Mouse (Mus musculus) left cerebral cortex, adult 18-20 months (tissue): ENCODE results near the gene Atrx. TPM values are rescaled to one million over a fixed set of nuclear protein-coding genes. Genes with fewer than 3 reads are reported as not detected.
A peak's percentile ranks its signal among the peaks of the same experiment; 100 is the strongest.
"Not testable (repeated sequence)": the region's sequence is repeated elsewhere in the genome, so short reads cannot be mapped to it uniquely, and the experiment has no call there.

Experiments used
- DNase-seq, 2 experiments: peaks; one replicate each; pipeline ENCODE4 v3.0.0; 2021 to 2022; ENCODE audit warnings: low spot score in 2 of 2, mixed read lengths in 1 of 2
- long read RNA-seq, 2 experiments: library from polyadenylated mRNA; stranded (forward); transcript quantifications; one replicate each; pipeline ENCODE4 v2.0.0; 2021
- total RNA-seq, 2 experiments: library from RNA; stranded (reverse); gene quantifications; 2 replicates each; pipeline ENCODE4 v1.2.3; 2021

Gene Atrx
- 100 to 1,000 TPM; 146 to 151 TPM for total RNA-seq
- long read RNA-seq, experiment 1, partial matches to known transcripts = 4 of 15 reads
- long read RNA-seq, experiment 1, other reads (novel, unspliced or antisense) = 11 of 15 reads
- long read RNA-seq, experiment 2, partial matches to known transcripts = 5 of 15 reads
- long read RNA-seq, experiment 2, other reads (novel, unspliced or antisense) = 10 of 15 reads

GRCm38 (mm10) chrX:105928861-105929477 is at the start of gene Atrx:
Atrx (minus strand) TSS chrX:105929403.
- peak; percentile 60 to 66 for DNase-seq

DNA sequence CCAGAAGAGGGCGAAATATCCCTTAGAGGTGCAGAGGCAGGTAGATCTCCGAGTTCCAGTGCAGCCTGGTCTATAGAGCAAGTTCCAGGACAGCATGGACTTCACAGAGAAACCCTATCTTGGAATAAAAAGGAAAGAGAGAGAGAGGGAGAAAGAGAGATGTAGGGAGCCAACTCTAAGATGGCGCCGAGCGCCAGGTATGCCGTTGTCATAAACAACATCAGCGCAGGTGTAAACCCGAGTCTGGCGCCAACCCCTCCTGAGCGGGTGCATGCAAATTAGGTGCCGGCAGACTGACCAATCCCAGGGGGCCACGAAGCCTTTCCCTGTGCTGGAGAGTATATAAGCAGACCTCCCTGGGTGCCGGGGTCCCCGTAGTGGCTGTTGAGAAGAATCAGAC is 27.9 kb upstream of the Atrx start:
- not testable (repeated sequence) for DNase-seq

GRCm38 (mm10) chrX:105953999-105954398 is 24.8 kb upstream of the Atrx start:
- no peak for DNase-seq

DNA sequence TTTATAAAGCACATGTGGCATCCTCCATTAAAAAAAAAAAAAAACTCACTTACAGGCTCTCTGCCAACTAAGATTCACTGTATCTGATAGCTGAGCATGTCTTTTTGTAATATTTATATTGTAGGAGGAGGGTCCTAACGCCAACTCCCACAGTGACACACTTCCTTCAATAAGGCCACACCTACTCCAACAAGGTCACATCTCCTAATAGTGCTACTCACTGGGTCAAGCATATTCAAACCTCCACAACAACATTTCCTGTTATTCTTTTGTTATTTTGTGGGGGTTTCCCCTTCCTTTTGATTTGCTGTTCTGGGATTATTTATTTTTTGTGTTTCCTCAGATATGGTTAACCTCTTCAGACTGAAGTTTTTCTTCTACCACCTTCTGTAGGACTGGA is 17.2 kb upstream of the Atrx start:
- DNase-seq = no peak

DNA sequence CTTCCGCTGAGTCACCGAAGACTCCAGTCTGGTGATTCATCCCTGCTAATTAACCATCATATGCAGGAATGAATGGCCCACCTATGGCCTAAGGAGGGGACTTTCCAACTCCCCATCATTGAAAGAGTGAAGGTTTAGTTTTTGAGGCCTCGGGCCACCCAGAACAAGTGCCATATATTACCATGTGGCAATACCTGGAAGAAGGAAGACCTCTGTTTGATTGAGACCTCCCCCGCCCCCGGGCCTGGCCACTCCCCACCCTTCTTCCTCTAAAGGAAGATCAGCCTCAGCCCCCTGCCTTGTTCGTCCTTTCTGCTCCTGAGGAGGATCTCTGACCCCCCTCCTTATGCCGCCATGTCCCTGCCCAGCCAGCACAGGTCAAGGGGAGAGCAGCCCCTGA is 10.0 kb upstream of the Atrx start:
- DNase-seq = no peak

GRCm38 (mm10) chrX:105937736-105938135 is 8.5 kb upstream of the Atrx start:
- no peak for DNase-seq

GRCm38 (mm10) chrX:105934341-105934740 is 5.1 kb upstream of the Atrx start:
- DNase-seq = no peak

- no peak for DNase-seq
Observed at GRCm38 (mm10) chrX:105929478-105930038, 355 bp upstream of the Atrx start.

- peak; percentile 7 to 23 for DNase-seq
Observed at GRCm38 (mm10) chrX:105927941-105928860, 1.0 kb downstream of the Atrx start.

DNA sequence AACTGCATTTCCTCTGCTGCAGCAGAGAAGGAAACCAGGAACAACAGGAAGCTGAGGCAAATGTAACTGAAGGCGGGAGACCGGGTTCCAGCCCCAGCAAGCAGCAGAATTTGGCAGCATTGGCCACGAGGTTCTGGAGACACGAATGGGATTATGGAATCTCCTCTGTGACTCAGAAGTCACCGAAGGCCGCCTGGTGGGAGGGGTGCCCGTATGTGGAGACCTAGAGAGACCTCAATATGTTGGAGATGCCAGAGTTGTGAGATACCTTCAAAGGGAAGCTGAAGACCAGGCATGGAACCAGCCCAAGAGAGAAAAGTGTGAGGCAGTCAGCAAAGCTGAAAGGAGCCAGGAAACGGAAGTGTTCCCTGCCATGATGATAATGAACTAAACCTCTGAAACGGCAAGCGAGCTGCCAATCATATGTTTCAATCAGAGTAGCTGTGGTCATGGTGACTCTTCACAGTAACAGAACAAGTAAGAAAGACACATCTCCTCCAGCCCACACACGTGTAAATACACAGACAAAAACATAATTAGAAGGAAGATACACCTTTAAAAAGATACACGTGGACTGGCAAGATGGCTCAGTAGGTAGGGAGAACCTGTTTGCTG is 3.0 kb downstream of the Atrx start:
- no peak for DNase-seq

GRCm38 (mm10) chrX:105924326-105925070 is 4.7 kb downstream of the Atrx start:
- DNase-seq = no peak

DNA sequence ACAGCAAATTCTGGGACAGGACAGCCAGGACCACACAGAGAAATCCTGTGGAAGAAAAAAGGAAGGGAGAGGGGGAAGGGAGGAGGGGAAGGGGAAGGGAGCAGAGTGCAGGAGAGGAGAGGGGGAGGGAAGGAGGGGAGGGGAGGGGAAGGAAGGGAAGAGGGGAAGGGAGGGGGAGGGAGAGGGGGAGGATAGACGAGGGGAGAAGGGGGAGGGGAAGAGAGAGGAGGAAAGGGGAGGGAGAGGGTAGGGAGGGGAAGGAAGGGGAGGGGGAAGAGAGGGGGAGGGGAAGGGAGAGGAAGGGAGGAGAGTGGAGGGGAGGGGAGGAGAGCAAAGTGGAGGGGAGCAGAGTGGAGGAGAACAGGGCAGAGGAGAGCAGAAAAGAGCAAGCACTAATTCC is 5.3 kb downstream of the Atrx start:
- no peak for DNase-seq

- not testable (repeated sequence) for DNase-seq
Observed at GRCm38 (mm10) chrX:105922986-105923385, 6.2 kb downstream of the Atrx start.

- peak in 1 of 2 experiments; percentile 5 for DNase-seq
Observed at GRCm38 (mm10) chrX:105921421-105921820, 7.8 kb downstream of the Atrx start.

GRCm38 (mm10) chrX:105911728-105912127 is 17.5 kb downstream of the Atrx start:
- no peak for DNase-seq

DNA sequence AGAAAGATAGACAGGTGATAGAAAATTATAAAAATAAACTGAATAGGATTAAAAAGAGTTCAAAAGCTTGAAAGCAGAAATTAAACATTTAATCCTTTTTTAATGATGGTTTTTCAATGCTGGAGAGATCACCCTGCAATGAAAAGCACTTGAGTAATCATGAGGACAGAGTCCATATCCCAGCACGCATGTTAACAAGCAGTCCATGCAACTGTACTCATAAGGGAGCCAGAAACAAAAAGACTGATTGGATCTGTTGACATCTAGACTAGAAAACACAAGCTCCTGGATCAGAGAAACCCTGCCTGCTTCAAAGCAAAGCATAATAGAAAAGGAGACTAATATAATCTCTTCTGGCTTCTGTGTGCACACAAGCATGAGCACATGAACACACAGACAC is 27.6 kb downstream of the Atrx start:
- DNase-seq = no peak

GRCm38 (mm10) chrX:105886921-105887320 is 42.3 kb downstream of the Atrx start:
- DNase-seq = no peak

GRCm38 (mm10) chrX:105864367-105864766 is 64.8 kb downstream of the Atrx start:
- DNase-seq = no peak

- DNase-seq = no peak
Observed at GRCm38 (mm10) chrX:105824462-105824861, 104.7 kb downstream of the Atrx start.

- DNase-seq = no peak
Observed at GRCm38 (mm10) chrX:105794806-105795403, 134.3 kb downstream of the Atrx start.
